Mouse (Mus musculus): ENCODE measurements around the gene Col26a1. TPM values are rescaled to one million over a fixed set of nuclear protein-coding genes. Genes with fewer than 3 reads are reported as not detected.

Col26a1 gene
- polyA plus RNA-seq, 1 experiment, result not detected

GRCm38 (mm10) chr5:136693418-136693817 lies 189.6 kb downstream of the Col26a1 start:
- TF ChIP-seq POLR2A (IDR thresholded peaks at IDR 0.05; ENCODE audit: borderline replicate concordance, control insufficient read depth, low read depth, low read length) (no peak), CTCF (IDR thresholded peaks at IDR 0.05; ENCODE audit: control insufficient read depth, insufficient read depth, low read length) (no peak)
- H3K27ac ChIP-seq (ENCODE audit: control insufficient read depth, insufficient read depth, low read depth, low read length, poor library complexity), result no peak overlapping the region
- WGBS, result 12% methylated on average over 7 of the region's 7 CpGs
- no peaks in the 10 kb centered on the region; the same call in 1 of the 2 replicates for H3K4me1 ChIP-seq (ENCODE audit: control insufficient read depth, insufficient read depth, low read length)
- H3K4me3 ChIP-seq (replicated peaks; ENCODE audit: control insufficient read depth, low read depth, low read length), result no peak overlapping the region

- 50% methylated on average over 4 of the region's 4 CpGs for WGBS
- H3K27ac ChIP-seq (ENCODE audit: control insufficient read depth, insufficient read depth, low read depth, low read length, poor library complexity), result no peak within 1 kb of the TSS
- H3K4me1 ChIP-seq (ENCODE audit: control insufficient read depth, insufficient read depth, low read length), result no peaks in the 10 kb centered on the region; the same call in 1 of the 2 replicates
- no peak within 1 kb of the TSS for H3K4me3 ChIP-seq (replicated peaks; ENCODE audit: control insufficient read depth, low read depth, low read length)
- TF ChIP-seq POLR2A (IDR thresholded peaks at IDR 0.05; ENCODE audit: borderline replicate concordance, control insufficient read depth, low read depth, low read length), result no peak
- TF ChIP-seq CTCF (IDR thresholded peaks at IDR 0.05; ENCODE audit: control insufficient read depth, insufficient read depth, low read length), result no peak
Observed at GRCm38 (mm10) chr5:136692784-136693183, 190.2 kb downstream of the Col26a1 start, which contains the start of gene Myl10. Gene Myl10 (plus strand): TSS chr5:136693146.

Other genes with a start within 250 kb of the Col26a1 start
- 1.7 TPM in 1 of 2 replicates, not detected in the other for gene Myl10, start 190.1 kb downstream of the Col26a1 start, polyA plus RNA-seq (2011; ENCODE audit: insufficient read depth, insufficient read length, low replicate concordance, missing spikeins)
- 1.7 and 10.7 TPM in 2 replicates for gene Ift22, start 24.9 kb upstream of the Col26a1 start, polyA plus RNA-seq (2011; ENCODE audit: insufficient read depth, insufficient read length, low replicate concordance, missing spikeins)
- 179 and 211 TPM in 2 replicates for gene Fis1, start 70.1 kb upstream of the Col26a1 start, polyA plus RNA-seq (2011; ENCODE audit: insufficient read depth, insufficient read length, low replicate concordance, missing spikeins)
- 14.6 and 31.1 TPM in 2 replicates for gene Cldn15, start 83.4 kb upstream of the Col26a1 start, polyA plus RNA-seq (2011; ENCODE audit: insufficient read depth, insufficient read length, low replicate concordance, missing spikeins)
- gene Plod3, start 103.8 kb upstream of the Col26a1 start, polyA plus RNA-seq (2011; ENCODE audit: insufficient read depth, insufficient read length, low replicate concordance, missing spikeins), result 14.0 and 26.1 TPM in 2 replicates
- 70.2 and 134 TPM in 2 replicates for gene Znhit1, start 104.8 kb upstream of the Col26a1 start, polyA plus RNA-seq (2011; ENCODE audit: insufficient read depth, insufficient read length, low replicate concordance, missing spikeins)
- not detected in 2 replicates for gene Vgf, start 143.2 kb upstream of the Col26a1 start, polyA plus RNA-seq (2011; ENCODE audit: insufficient read depth, insufficient read length, low replicate concordance, missing spikeins)
- gene Ap1s1, start 162.9 kb upstream of the Col26a1 start, polyA plus RNA-seq (2011; ENCODE audit: insufficient read depth, insufficient read length, low replicate concordance, missing spikeins), result 45.8 and 71.9 TPM in 2 replicates
- 0.95 and 3.1 TPM in 2 replicates for gene Serpine1, start 189.1 kb upstream of the Col26a1 start, polyA plus RNA-seq (2011; ENCODE audit: insufficient read depth, insufficient read length, low replicate concordance, missing spikeins)
- gene Trim56, start 233.0 kb upstream of the Col26a1 start, polyA plus RNA-seq (2011; ENCODE audit: insufficient read depth, insufficient read length, low replicate concordance, missing spikeins), result 25.2 and 31.3 TPM in 2 replicates

Measured in bone marrow, adult 2 months (tissue).